Mouse (Mus musculus): Measurements from ENCODE around the gene Zfp385a. TPM values are rescaled to one million over a fixed set of nuclear protein-coding genes. Genes with fewer than 3 reads are reported as not detected.

The Zfp385a gene
- polyA plus RNA-seq, 1 experiment from 2014 or later = 8.2 TPM

DNA sequence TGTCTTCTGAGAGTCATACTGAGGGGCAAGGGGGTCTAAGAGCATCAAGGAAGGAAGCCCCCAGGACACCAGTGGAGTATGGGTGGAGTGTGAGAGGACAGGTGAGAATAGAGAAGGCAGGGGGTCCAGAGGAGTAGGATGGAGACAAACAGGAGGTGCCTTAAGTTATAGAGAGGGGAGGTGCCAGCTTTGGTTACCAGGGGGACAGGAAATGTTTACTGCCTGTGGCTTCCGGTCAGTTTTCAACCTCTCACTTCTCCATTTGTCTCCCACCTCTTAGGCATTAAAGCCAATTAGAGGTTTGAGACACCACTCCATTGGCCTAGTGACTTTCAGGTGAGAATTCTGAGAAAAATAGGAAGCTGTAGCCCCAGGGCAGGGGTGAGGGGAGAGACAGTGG, 21.4 kb upstream of the Zfp385a start:
- no peak for ATAC-seq (ENCODE audit: insufficient read depth, low FRiP score, low read depth)
- WGBS = 56% methylated on average over 1 of the region's 1 CpGs
- no peak overlapping the region for H3K27ac ChIP-seq
- H3K27me3 ChIP-seq (replicated peaks) = no peaks in the 10 kb centered on the region
- peaks cover 6% of the 10 kb centered on the region; the same call in 1 of the 2 replicates for H3K36me3 ChIP-seq
- H3K4me3 ChIP-seq (replicated peaks) = no peak overlapping the region
- no peaks in the 10 kb centered on the region for H3K9me3 ChIP-seq
- no peak overlapping the region for H3K4me2 ChIP-seq
- H3K9ac ChIP-seq = no peak overlapping the region
- H3K4me1 ChIP-seq = peaks cover 21% of the 10 kb centered on the region

- no peak overlapping the region for H3K9ac ChIP-seq
- H3K4me2 ChIP-seq = no peak overlapping the region
- no peak overlapping the region for H3K27ac ChIP-seq
- H3K36me3 ChIP-seq = peaks cover 17% of the 10 kb centered on the region; the same call in 1 of the 2 replicates
- no peaks in the 10 kb centered on the region for H3K9me3 ChIP-seq
- WGBS = 87% methylated on average over 5 of the region's 5 CpGs
- H3K4me3 ChIP-seq (replicated peaks) = no peak overlapping the region
- ATAC-seq (ENCODE audit: insufficient read depth, low FRiP score, low read depth) = no peak
- peaks cover 17% of the 10 kb centered on the region for H3K4me1 ChIP-seq
- H3K27me3 ChIP-seq (replicated peaks) = no peaks in the 10 kb centered on the region
These were observed 20.1 kb upstream of the Zfp385a start for GRCm38 (mm10) chr15:103359869-103360602.

- Histone ChIP-seq H3K4me2 (no peak overlapping the region), H3K9me3 (no peaks in the 10 kb centered on the region), H3K4me1 (peaks cover 8% of the 10 kb centered on the region; the same call in 1 of the 2 replicates), H3K27me3 (replicated peaks) (no peaks in the 10 kb centered on the region), H3K4me3 (replicated peaks) (no peak overlapping the region), H3K36me3 (peaks cover 23% of the 10 kb centered on the region), H3K9ac (no peak overlapping the region), H3K27ac (no peak overlapping the region)
- ATAC-seq (ENCODE audit: insufficient read depth, low FRiP score, low read depth) = no peak
- WGBS = 33% methylated on average over 1 of the region's 1 CpGs
These were observed 19.2 kb upstream of the Zfp385a start for GRCm38 (mm10) chr15:103359122-103359510.

GRCm38 (mm10) chr15:103358278-103359121, 18.6 kb upstream of the Zfp385a start:
- 0 out of 2 replicates have a peak overlapping the region, but pooled peaks have one; percentile 11 for H3K27ac ChIP-seq
- 0 out of 2 replicates have a peak, but pooled peaks have one; percentile 21 for ATAC-seq (ENCODE audit: insufficient read depth, low FRiP score, low read depth)

GRCm38 (mm10) chr15:103357817-103358216, 17.9 kb upstream of the Zfp385a start:
- Histone ChIP-seq H3K4me1 (peaks cover 4% of the 10 kb centered on the region; the same call in 1 of the 2 replicates), H3K27me3 (replicated peaks) (no peaks in the 10 kb centered on the region), H3K4me2 (no peak overlapping the region), H3K9ac (no peak overlapping the region), H3K4me3 (replicated peaks) (no peak overlapping the region), H3K9me3 (no peaks in the 10 kb centered on the region), H3K27ac (no peak overlapping the region), H3K36me3 (peaks cover 34% of the 10 kb centered on the region)
- ATAC-seq (ENCODE audit: insufficient read depth, low FRiP score, low read depth) = no peak
- WGBS = 86% methylated on average over 4 of the region's 4 CpGs

More at GRCm38 (mm10) chr15:103358278-103359121, 18.6 kb upstream of the Zfp385a start:
- Histone ChIP-seq H3K27me3 (replicated peaks) (no peaks in the 10 kb centered on the region), H3K4me2 (no peak overlapping the region), H3K9ac (no peak overlapping the region), H3K9me3 (no peaks in the 10 kb centered on the region), H3K36me3 (peaks cover 29% of the 10 kb centered on the region), H3K4me1 (peaks cover 4% of the 10 kb centered on the region; the same call in 1 of the 2 replicates), H3K4me3 (replicated peaks) (no peak overlapping the region)
- 49% methylated on average over 4 of the region's 4 CpGs for WGBS

- Histone ChIP-seq H3K27me3 (replicated peaks) (no peaks in the 10 kb centered on the region), H3K4me2 (no peak overlapping the region), H3K4me1 (peaks cover 4% of the 10 kb centered on the region; the same call in 1 of the 2 replicates), H3K9ac (no peak overlapping the region), H3K36me3 (peaks cover 46% of the 10 kb centered on the region), H3K9me3 (no peaks in the 10 kb centered on the region), H3K27ac (no peak overlapping the region), H3K4me3 (replicated peaks) (no peak overlapping the region)
- 77% methylated on average over 4 of the region's 4 CpGs for WGBS
- ATAC-seq (ENCODE audit: insufficient read depth, low FRiP score, low read depth) = no peak
These were observed 16.2 kb upstream of the Zfp385a start for GRCm38 (mm10) chr15:103356130-103356529.

GRCm38 (mm10) chr15:103355420-103355819, 15.5 kb upstream of the Zfp385a start:
- H3K36me3 ChIP-seq = peaks cover 52% of the 10 kb centered on the region
- WGBS = 88% methylated on average over 4 of the region's 4 CpGs
- H3K27me3 ChIP-seq (replicated peaks) = no peaks in the 10 kb centered on the region
- H3K9me3 ChIP-seq = no peaks in the 10 kb centered on the region
- H3K9ac ChIP-seq = no peak overlapping the region
- ATAC-seq (ENCODE audit: insufficient read depth, low FRiP score, low read depth) = no peak
- H3K4me3 ChIP-seq (replicated peaks) = no peak overlapping the region
- H3K4me2 ChIP-seq = no peak overlapping the region
- no peak overlapping the region for H3K27ac ChIP-seq
- H3K4me1 ChIP-seq = peaks cover 4% of the 10 kb centered on the region; the same call in 1 of the 2 replicates

DNA sequence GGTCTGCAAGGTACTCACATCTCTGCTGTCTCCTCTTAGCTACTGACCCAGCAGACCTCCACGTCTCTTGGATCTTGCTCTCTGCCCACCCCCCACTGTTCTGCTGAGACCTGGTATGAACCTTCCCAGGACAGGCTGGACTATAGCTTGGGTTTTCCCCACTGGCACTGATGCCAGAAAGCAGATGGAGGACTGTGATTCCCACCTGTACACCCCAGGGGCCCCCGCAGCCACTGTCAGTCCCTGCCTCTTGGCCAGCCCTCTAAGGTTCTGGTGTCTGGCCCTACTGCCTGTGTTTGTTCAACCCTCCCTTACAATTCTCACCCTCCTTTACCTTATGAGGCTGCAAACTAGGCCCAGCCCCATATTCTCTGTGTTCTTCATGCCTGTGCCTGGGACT, 14.8 kb upstream of the Zfp385a start:
- WGBS = 94% methylated on average over 2 of the region's 2 CpGs
- Histone ChIP-seq H3K36me3 (peaks cover 60% of the 10 kb centered on the region), H3K27ac (no peak overlapping the region), H3K9ac (no peak overlapping the region), H3K9me3 (no peaks in the 10 kb centered on the region), H3K4me1 (no peaks in the 10 kb centered on the region), H3K4me3 (replicated peaks) (no peak overlapping the region), H3K4me2 (no peak overlapping the region), H3K27me3 (replicated peaks) (no peaks in the 10 kb centered on the region)
- no peak for ATAC-seq (ENCODE audit: insufficient read depth, low FRiP score, low read depth)

DNA sequence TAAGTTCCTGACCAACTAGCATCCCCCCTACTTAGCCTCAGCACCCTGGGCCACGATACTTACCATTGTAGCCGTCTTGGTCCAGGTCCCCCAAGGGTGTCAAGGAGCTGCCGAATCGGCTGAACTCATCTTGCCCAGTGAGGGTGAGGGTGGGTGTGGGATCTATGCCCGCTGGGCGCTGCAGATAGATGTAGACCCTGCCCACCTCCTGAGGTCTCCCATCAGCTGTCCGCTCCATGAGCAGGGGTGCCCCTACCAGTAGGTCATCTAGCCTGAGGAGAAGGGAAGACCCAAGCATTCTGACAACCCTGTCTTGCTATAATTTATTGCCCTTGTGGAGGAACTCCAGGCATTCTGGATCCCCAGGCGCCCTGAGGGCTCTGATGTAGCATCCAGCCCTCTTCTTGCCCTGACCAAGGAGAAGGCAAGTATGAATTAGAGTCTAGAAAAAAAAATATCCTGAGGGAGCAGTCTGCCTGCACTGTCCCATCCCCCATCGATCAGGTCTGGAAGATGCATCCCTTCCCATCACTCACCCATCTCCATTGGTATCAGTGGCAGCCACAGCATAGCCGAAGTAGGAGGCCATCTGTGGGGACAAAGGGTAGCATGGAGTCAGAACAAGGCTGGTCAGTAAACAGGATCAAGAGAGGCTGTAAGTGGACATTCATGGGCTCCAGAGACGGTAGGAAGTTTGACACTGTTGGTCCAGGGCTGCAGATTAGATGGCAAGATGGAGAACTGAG, 13.8 kb upstream of the Zfp385a start:
- H3K9ac ChIP-seq = no peak overlapping the region
- H3K9me3 ChIP-seq = no peaks in the 10 kb centered on the region
- WGBS = 88% methylated on average over 11 of the region's 11 CpGs
- no peaks in the 10 kb centered on the region for H3K27me3 ChIP-seq (replicated peaks)
- H3K36me3 ChIP-seq = peaks cover 64% of the 10 kb centered on the region
- H3K4me1 ChIP-seq = no peaks in the 10 kb centered on the region
- ATAC-seq (ENCODE audit: insufficient read depth, low FRiP score, low read depth) = no peak
- H3K4me2 ChIP-seq = no peak overlapping the region
- H3K27ac ChIP-seq = no peak overlapping the region
- no peak overlapping the region for H3K4me3 ChIP-seq (replicated peaks)

GRCm38 (mm10) chr15:103352856-103353255, 13.0 kb upstream of the Zfp385a start:
- WGBS = 39% methylated on average over 4 of the region's 4 CpGs
- Histone ChIP-seq H3K4me3 (replicated peaks) (no peak overlapping the region), H3K27ac (no peak overlapping the region), H3K4me1 (no peaks in the 10 kb centered on the region), H3K9ac (no peak overlapping the region), H3K36me3 (peaks cover 64% of the 10 kb centered on the region), H3K4me2 (no peak overlapping the region), H3K27me3 (replicated peaks) (no peaks in the 10 kb centered on the region), H3K9me3 (no peaks in the 10 kb centered on the region)
- ATAC-seq (ENCODE audit: insufficient read depth, low FRiP score, low read depth) = 0 out of 2 replicates have a peak, but pooled peaks have one; percentile 21

DNA sequence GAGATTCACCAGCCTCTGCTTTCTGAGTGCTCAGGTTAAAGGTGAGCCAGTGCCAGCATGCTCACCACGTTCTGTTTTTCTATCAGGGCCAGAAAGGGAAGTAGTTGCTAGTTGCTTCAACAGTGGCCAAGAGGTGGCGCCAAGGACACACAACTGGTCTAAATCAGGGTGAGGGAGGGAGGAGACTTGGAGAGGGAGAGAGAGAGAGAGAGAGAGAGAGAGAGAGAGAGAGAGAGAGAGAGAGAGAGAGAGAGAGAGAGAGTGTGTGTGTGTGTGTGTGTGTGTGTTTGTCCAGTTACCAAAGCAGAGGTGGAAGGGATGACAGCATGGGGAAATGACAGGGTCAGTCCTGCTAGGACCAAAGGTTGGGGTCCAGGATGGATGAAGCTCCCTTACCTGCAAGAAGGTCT, 7.4 kb upstream of the Zfp385a start:
- ATAC-seq (ENCODE audit: insufficient read depth, low FRiP score, low read depth) = no peak
- WGBS = 6% methylated on average over 2 of the region's 2 CpGs
- no peak overlapping the region for H3K27ac ChIP-seq
- H3K9me3 ChIP-seq = no peaks in the 10 kb centered on the region
- H3K27me3 ChIP-seq (replicated peaks) = no peaks in the 10 kb centered on the region
- H3K4me2 ChIP-seq = no peak overlapping the region
- H3K36me3 ChIP-seq = peaks cover 51% of the 10 kb centered on the region
- H3K4me1 ChIP-seq = no peaks in the 10 kb centered on the region
- no peak overlapping the region for H3K9ac ChIP-seq
- no peak overlapping the region for H3K4me3 ChIP-seq (replicated peaks)

Data from stomach, embryonic 15.5 days (tissue).